Mouse (Mus musculus): ENCODE data around the gene Cd200r3.

GRCm38 (mm10) chr16:44976892-44977633 lies 33.6 kb downstream of the Cd200r3 start:
- TF ChIP-seq CTCF (IDR thresholded peaks at IDR 0.05; ENCODE audit: borderline replicate concordance, control insufficient read depth, extremely low read depth, insufficient read depth, low read length, poor library complexity) (no peak), POLR2A (IDR thresholded peaks at IDR 0.05; ENCODE audit: control insufficient read depth, extremely low read depth, insufficient read depth, low read length, poor library complexity) (no peak)
